Mouse (Mus musculus) cerebellum, adult 2 months (tissue): ENCODE results near the gene BC017158.

Source experiments
- CTCF ChIP-seq: fragments of 200-500 bp; IDR thresholded peaks from 2 replicates; pipeline ENCODE4 v1.5.1; 2011; ENCODE audit warnings: low read depth, mild to moderate bottlenecking, control low read depth, low read length, moderate library complexity, borderline replicate concordance; ENCODE audit not compliant: insufficient read depth
- POLR2A ChIP-seq: fragments of 200-500 bp; IDR thresholded peaks from 2 replicates; pipeline ENCODE4 v1.6.1; 2011; ENCODE audit warnings: low read length, control low read depth, borderline replicate concordance; ENCODE audit not compliant: insufficient read depth

DNA sequence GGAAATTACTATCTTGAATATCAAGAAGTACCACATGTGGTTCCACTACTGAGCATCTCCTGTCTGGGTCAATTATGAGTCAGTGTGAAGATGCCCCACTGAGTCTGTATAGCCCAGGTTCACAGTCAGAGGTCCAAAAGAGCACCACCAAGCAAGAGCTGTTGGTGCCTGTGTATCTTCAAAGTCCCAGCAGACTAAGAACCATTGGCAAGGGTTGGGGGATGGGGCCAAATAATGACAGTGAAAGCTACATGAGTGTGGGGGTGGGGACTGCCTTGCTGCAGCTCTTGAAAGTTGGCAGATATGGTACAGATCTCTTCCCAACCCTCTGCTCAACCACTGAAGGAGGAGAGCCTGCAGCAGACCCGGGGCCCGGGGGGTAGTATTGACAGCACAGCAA is 48.6 kb upstream of the BC017158 start:
- TF ChIP-seq CTCF: no peak
- no peak for TF ChIP-seq POLR2A
